Mouse (Mus musculus): ENCODE results near the gene Nxpe3.

DNA sequence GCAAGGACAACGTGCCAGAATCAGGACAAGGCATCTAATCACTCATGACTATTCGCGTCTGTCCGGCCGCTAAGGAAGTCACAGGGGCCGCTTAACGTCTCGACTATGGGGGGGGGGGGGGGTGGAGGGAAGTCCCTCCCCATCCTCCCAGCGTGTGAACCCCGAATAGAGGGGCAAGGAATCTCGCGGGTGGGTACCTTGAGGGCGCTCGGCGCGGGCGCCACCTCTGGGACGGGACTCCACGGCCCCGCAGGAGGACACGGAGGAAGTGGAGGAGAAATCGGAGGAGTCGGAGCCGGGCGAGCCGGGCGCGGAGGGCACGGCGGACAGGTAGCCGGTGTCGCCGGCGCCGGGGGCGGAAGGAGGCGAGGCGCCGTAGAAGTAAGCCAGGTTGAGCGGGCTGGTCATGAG lies 73.5 kb downstream of the Nxpe3 start:
- TF ChIP-seq POLR2A (IDR thresholded peaks at IDR 0.05; ENCODE audit: low read depth, low read length) (no peak), CTCF (IDR thresholded peaks at IDR 0.05; ENCODE audit: extremely low read depth, insufficient read length, insufficient replicate concordance, low read depth, low read length) (no peak)
